Mouse (Mus musculus) spleen, postnatal 10 days (tissue): ENCODE data around the gene Olfr1090.

ENCODE experiments used
- DNase-seq, 2 experiments: peaks; one replicate each; pipeline ENCODE4 v3.0.0; 2021 to 2022; ENCODE audit warnings: low spot score in 2 of 2

Olfr1090 gene

GRCm38 (mm10) chr2:86758893-86759292 is at the start of gene Olfr1090:
Olfr1090 (minus strand) TSS chr2:86758993.
- no peak for DNase-seq

GRCm38 (mm10) chr2:86782179-86782578 is 23.4 kb upstream of the Olfr1090 start, which contains the start of gene Olfr1093:
Olfr1093 (plus strand) TSS chr2:86782479.
- no peak for DNase-seq

- no peak for DNase-seq
These were observed 2.3 kb upstream of the Olfr1090 start for GRCm38 (mm10) chr2:86761050-86761449.

GRCm38 (mm10) chr2:86733601-86734000 is 25.2 kb downstream of the Olfr1090 start, which contains the start of gene Olfr1089:
Olfr1089 (minus strand) TSS chr2:86733701.
- DNase-seq = no peak
